Mouse (Mus musculus) bone marrow, adult 2 months (tissue): ENCODE measurements at regions not wholly inside any gene's neighbourhood (a gene's known extent, or its start where the extent isn't known, plus 50 kb on each side); places are given as distances from the start of the nearest gene placed in this dataset.

ENCODE experiments used
- CTCF ChIP-seq: fragments of 200-500 bp; IDR thresholded peaks from 2 replicates; pipeline ENCODE4 v1.5.1; 2011; ENCODE audit warnings: low read length, control low read depth; ENCODE audit not compliant: control insufficient read depth, insufficient read depth
- POLR2A ChIP-seq: fragments of 200-500 bp; IDR thresholded peaks from 2 replicates; pipeline ENCODE4 v1.6.1; 2011; ENCODE audit warnings: low read depth, mild to moderate bottlenecking, control low read depth, low read length, borderline replicate concordance; ENCODE audit not compliant: control insufficient read depth

DNA sequence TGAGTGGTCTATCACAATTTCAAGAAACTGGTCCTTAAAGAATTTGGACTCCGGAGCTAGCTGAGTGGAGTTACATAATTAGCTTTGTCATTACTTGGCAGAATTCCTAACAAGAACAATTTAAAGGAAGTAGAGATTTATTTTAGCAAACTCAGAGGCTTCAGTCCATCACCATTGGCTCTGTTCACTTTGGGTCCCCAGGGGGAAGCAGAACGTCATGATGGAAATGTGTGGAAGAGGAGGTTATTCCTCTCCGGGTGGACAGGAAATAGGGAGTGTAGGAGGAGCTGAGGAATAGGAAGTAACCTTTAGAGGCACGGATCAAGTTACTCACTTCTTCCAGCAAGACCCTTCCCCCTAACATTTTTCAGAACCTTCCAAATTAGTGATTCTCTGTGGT, 83.3 kb upstream of the Serpine2 start:
- no peak for TF ChIP-seq CTCF
- TF ChIP-seq POLR2A: no peak
